Mouse (Mus musculus) megakaryocyte, embryonic 14.5 days (primary cell): ENCODE results near the gene Chst15.

Experiments used
- FLI1 ChIP-seq: IDR thresholded peaks from 2 replicates; pipeline ENCODE4 v1.6.1; 2012; ENCODE audit warnings: low read length, inconsistent platforms, mixed read lengths
- GATA1 ChIP-seq: IDR thresholded peaks from 3 replicates; pipeline ENCODE4 v1.6.1; 2012; ENCODE audit warnings: mixed read lengths, low read length, inconsistent platforms, borderline replicate concordance

DNA sequence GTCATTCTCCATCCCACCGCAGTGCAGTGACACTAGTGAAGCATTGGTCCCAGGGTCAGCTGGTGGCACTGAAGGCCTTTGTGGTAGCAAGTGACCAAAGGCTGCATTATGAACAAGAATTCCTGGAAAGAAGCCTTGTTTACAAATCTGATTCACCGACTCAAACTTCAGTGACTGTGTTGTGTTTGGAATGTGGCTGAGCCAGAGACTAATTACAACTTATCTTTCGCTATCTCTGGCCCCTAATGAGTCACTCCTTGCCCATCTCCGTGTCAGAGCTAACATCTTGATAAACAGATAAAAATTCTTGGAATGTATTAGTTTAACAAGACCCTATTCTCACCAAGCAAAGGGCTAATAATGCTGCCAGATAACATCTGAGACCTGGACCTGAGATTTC is 27.6 kb upstream of the Chst15 start:
- no peak for TF ChIP-seq GATA1
- TF ChIP-seq FLI1: no peak
